ENCODE assay signal across 8 mouse cellular contexts in genomic region chr2:31194356-31195021, GRCm38 (mm10). TPM values are rescaled to one million over a fixed set of nuclear protein-coding genes. Genes with fewer than 3 reads are reported as not detected.
DNase-seq lines count a peak whose midpoint lies in the region; ATAC-seq and TF ChIP-seq lines count a peak whose summit lies in the region.

No protein-coding gene starts in this region.

- H3K27me3 ChIP-seq in cerebellum, adult 2 months (ENCODE audit: control insufficient read depth, insufficient read depth, low read length) = no peaks in the 10 kb centered on the region
- no peaks in the 10 kb centered on the region for H3K27me3 ChIP-seq in limb, embryonic 14.5 days (ENCODE audit: control insufficient read depth, insufficient read depth, low read length)

- TF ChIP-seq POLR2A in cerebellum, adult 2 months (IDR thresholded peaks at IDR 0.05; ENCODE audit: borderline replicate concordance, insufficient read depth, low read length) = no peak
- TF ChIP-seq POLR2A in limb, embryonic 14.5 days (IDR thresholded peaks at IDR 0.05; ENCODE audit: borderline replicate concordance, extremely low read depth, insufficient read depth, insufficient read length) = no peak

- 61% methylated on average over 7 of the region's 7 CpGs for WGBS in cerebellum, adult 2 months
- 68% methylated on average over 7 of the region's 7 CpGs for WGBS in limb, embryonic 14.5 days

- peaks cover 69% of the 10 kb centered on the region for H3K36me3 ChIP-seq in limb, embryonic 14.5 days (ENCODE audit: control insufficient read depth, insufficient read depth, low read length)

- peak; percentile 98 for TF ChIP-seq CTCF in layer of hippocampus, adult 2 months (conservative IDR thresholded peaks at IDR 0.05)
- TF ChIP-seq CTCF in cerebellum, adult 2 months (IDR thresholded peaks at IDR 0.05; ENCODE audit: borderline replicate concordance, insufficient read depth, low read depth, low read length) = peak; percentile 91

- peaks cover 22% of the 10 kb centered on the region for H3K4me1 ChIP-seq in cerebellum, adult 2 months (ENCODE audit: control insufficient read depth, insufficient read depth, low read length)
- H3K4me1 ChIP-seq in limb, embryonic 14.5 days (ENCODE audit: control insufficient read depth, insufficient read depth, low read length) = no peaks in the 10 kb centered on the region

- DNase-seq in layer of hippocampus, adult 2 months (ENCODE audit: low spot score in 2 of 2) = peak; percentile 39 to 60
- DNase-seq in layer of hippocampus, postnatal 36 days = no peak
- peak; percentile 46 for DNase-seq in ES-CJ7 (ENCODE audit: low read depth, low spot score)
- DNase-seq in cerebellum, adult 2 months = peak; percentile 46 to 55
- DNase-seq in heart, adult 8-10 months (ENCODE audit: low spot score) = peak; percentile 46
- peak; percentile 69 for DNase-seq in limb, embryonic 14.5 days (ENCODE audit: low spot score)
- DNase-seq in retina, postnatal 7 days (ENCODE audit: low read depth, low spot score) = peak; percentile 57
- no peak for DNase-seq in ovary, adult 18-20 months (ENCODE audit: low spot score)

- H3K9ac ChIP-seq in limb, embryonic 14.5 days (ENCODE audit: low read depth, low read length, severe bottlenecking) = no peak overlapping the region

- H3K4me3 ChIP-seq in layer of hippocampus, adult 2 months = no peak overlapping the region
- H3K4me3 ChIP-seq in cerebellum, adult 2 months (replicated peaks; ENCODE audit: insufficient read depth, low read depth, low read length) = no peak overlapping the region
- no peak overlapping the region for H3K4me3 ChIP-seq in limb, embryonic 14.5 days (replicated peaks; ENCODE audit: low read length)

- no peak overlapping the region for H3K4me2 ChIP-seq in limb, embryonic 14.5 days (replicated peaks; ENCODE audit: low read depth, low read length, severe bottlenecking)

- no peak; the same call in 1 of the 2 replicates for ATAC-seq in limb, embryonic 14.5 days (ENCODE audit: low FRiP score, low read depth)

- H3K9me3 ChIP-seq in limb, embryonic 14.5 days (ENCODE audit: control insufficient read depth, low read length) = no peaks in the 10 kb centered on the region

- H3K27ac ChIP-seq in layer of hippocampus, adult 2 months = no peak overlapping the region
- H3K27ac ChIP-seq in cerebellum, adult 2 months (ENCODE audit: insufficient read depth, low read length) = no peak overlapping the region
- no peak overlapping the region for H3K27ac ChIP-seq in limb, embryonic 14.5 days (replicated peaks; ENCODE audit: low read depth, low read length)

RNA-seq across cellular contexts. Expression of gene Gpr107, which starts 42.4 kb away (rescaled TPM):
- 10 to 100 TPM; 50.5 to 53.1 TPM for total RNA-seq in layer of hippocampus, adult 2 months (2021)
- total RNA-seq in layer of hippocampus, postnatal 36 days (2021) = 10 to 100 TPM; 41.7 to 47.4 TPM
- 30.0 and 33.9 TPM in 2 replicates for polyA plus RNA-seq in cerebellum, adult 2 months (2012; rRNA removed)
- 10 to 100 TPM; 27.1 to 34.5 (median 29.8) TPM for total RNA-seq in heart, adult 8-10 months (2022)
- 34.5 and 37.0 TPM in 2 replicates for polyA plus RNA-seq in limb, embryonic 14.5 days (2012; rRNA removed)
- 25.1 and 28.6 TPM in 2 replicates for polyA plus RNA-seq in limb, embryonic 14.5 days (2014; fragmentation: Nextera tagmentation; extraction: Ambion mirVana)

RNA-seq across cellular contexts. Expression of gene Ncs1, which starts 51.1 kb away (rescaled TPM):
- 100 to 1,000 TPM; 285 to 294 TPM for total RNA-seq in layer of hippocampus, adult 2 months (2021)
- total RNA-seq in layer of hippocampus, postnatal 36 days (2021) = 100 to 1,000 TPM; 291 to 311 TPM
- polyA plus RNA-seq in cerebellum, adult 2 months (2012; rRNA removed) = 118 and 126 TPM in 2 replicates
- 10 to 100 TPM; 10.0 to 16.2 (median 14.1) TPM for total RNA-seq in heart, adult 8-10 months (2022)
- 20.5 and 27.3 TPM in 2 replicates for polyA plus RNA-seq in limb, embryonic 14.5 days (2012; rRNA removed)
- polyA plus RNA-seq in limb, embryonic 14.5 days (2014; fragmentation: Nextera tagmentation; extraction: Ambion mirVana) = 45.1 and 46.2 TPM in 2 replicates

RNA-seq across cellular contexts. Expression of gene Fnbp1, which starts 52.7 kb away (rescaled TPM):
- total RNA-seq in layer of hippocampus, adult 2 months (2021) = 100 to 1,000 TPM; 113 to 120 TPM
- total RNA-seq in layer of hippocampus, postnatal 36 days (2021) = 100 to 1,000 TPM; 104 to 118 TPM
- polyA plus RNA-seq in cerebellum, adult 2 months (2012; rRNA removed) = 310 and 320 TPM in 2 replicates
- 10 to 100 TPM; 47.2 to 63.1 (median 52.7) TPM for total RNA-seq in heart, adult 8-10 months (2022)
- 40.8 and 41.5 TPM in 2 replicates for polyA plus RNA-seq in limb, embryonic 14.5 days (2012; rRNA removed)
- polyA plus RNA-seq in limb, embryonic 14.5 days (2014; fragmentation: Nextera tagmentation; extraction: Ambion mirVana) = 25.6 and 26.6 TPM in 2 replicates

Comparison
In these comparisons a context has a peak if more than half of its experiments do, and no peak if none do; other contexts are left out.
1. DNase-seq: peak in layer of hippocampus, adult 2 months (2 of 2), ES-CJ7 (single experiment), cerebellum, adult 2 months (2 of 2), heart, adult 8-10 months (single experiment), limb, embryonic 14.5 days (single experiment) and retina, postnatal 7 days (single experiment); none in layer of hippocampus, postnatal 36 days (0 of 2) and ovary, adult 18-20 months (single experiment).
2. RNA of gene Ncs1, which starts 51.1 kb away (total RNA-seq): 291 to 311 TPM in layer of hippocampus, postnatal 36 days and 285 to 294 TPM in layer of hippocampus, adult 2 months; 10.0 to 16.2 TPM in heart, adult 8-10 months; every median in the first group is over 10 times any median in the second.